In genomic region chr17:28465968-28466367, GRCm38 (mm10) we compare ENCODE assay signal across 15 mouse cellular contexts.
"Had no signal": no experiment of that assay in that cellular context is flagged by ENCODE, and none has a peak within 500 bp of the region (broad histone marks: within the 10 kb centered on the region; RNA-seq: fewer than 3 reads in every experiment).

No protein-coding gene starts in this region.

- H3K9ac ChIP-seq: neural tube, embryonic 13.5 days; neural tube, embryonic 15.5 days; stomach, embryonic 15.5 days had no signal

- H3K4me2 ChIP-seq: neural tube, embryonic 13.5 days; neural tube, embryonic 15.5 days; stomach, embryonic 15.5 days had no signal

- H3K4me3 ChIP-seq: neural tube, embryonic 13.5 days; neural tube, embryonic 15.5 days; stomach, embryonic 15.5 days had no signal

- H3K27ac ChIP-seq: neural tube, embryonic 13.5 days; neural tube, embryonic 15.5 days; stomach, embryonic 15.5 days had no signal

- H3K9me3 ChIP-seq: neural tube, embryonic 13.5 days; neural tube, embryonic 15.5 days; stomach, embryonic 15.5 days had no signal

- H3K27me3 ChIP-seq: neural tube, embryonic 13.5 days; neural tube, embryonic 15.5 days; stomach, embryonic 15.5 days had no signal

- DNase-seq: retina, postnatal 1 day; right cerebral cortex, adult 18-20 months; right cerebral cortex, postnatal 14 days; right cerebral cortex, postnatal 25 days; right cerebral cortex, postnatal 4 days; spleen, adult 18-20 months; thymus, adult 18-20 months; thymus, adult 2 months; thymus, postnatal 14 days; thymus, postnatal 25 days; thymus, postnatal 36 days; thymus, postnatal 4 days had no signal

- H3K36me3 ChIP-seq: neural tube, embryonic 13.5 days; neural tube, embryonic 15.5 days; stomach, embryonic 15.5 days had no signal
